Mouse (Mus musculus): ENCODE data around the gene Syn1. TPM values are rescaled to one million over a fixed set of nuclear protein-coding genes. Genes with fewer than 3 reads are reported as not detected.

The Syn1 gene
- polyA plus RNA-seq, 1 experiment from 2014 or later = 0.16 TPM

Small RNA genes within 50 kb of the gene (microRNA-seq; reads per million reads assigned to microRNA genes)
- gene Gm24824 (not detected), gene Mir5617 (not detected)

Other genes starting within 250 kb of the Syn1 start
- gene Cdk16, start 233.1 kb downstream of the Syn1 start, polyA plus RNA-seq (2014; fragmentation: Nextera tagmentation; extraction: Ambion mirVana) = 97.3 and 106 TPM in 2 replicates
- gene Usp11, start 217.1 kb downstream of the Syn1 start, polyA plus RNA-seq (2014; fragmentation: Nextera tagmentation; extraction: Ambion mirVana) = 49.6 and 51.0 TPM in 2 replicates
- gene Araf, start 123.2 kb downstream of the Syn1 start, polyA plus RNA-seq (2014; fragmentation: Nextera tagmentation; extraction: Ambion mirVana) = 69.8 and 75.0 TPM in 2 replicates
- gene Timp1, start 50.8 kb downstream of the Syn1 start, polyA plus RNA-seq (2014; fragmentation: Nextera tagmentation; extraction: Ambion mirVana) = 12.9 and 13.1 TPM in 2 replicates
- gene Cfp, start 10.6 kb upstream of the Syn1 start, polyA plus RNA-seq (2014; fragmentation: Nextera tagmentation; extraction: Ambion mirVana) = 3.1 and 3.8 TPM in 2 replicates
- 9.4 and 9.8 TPM in 2 replicates for gene Elk1, start 29.6 kb upstream of the Syn1 start, polyA plus RNA-seq (2014; fragmentation: Nextera tagmentation; extraction: Ambion mirVana)
- gene Uxt, start 41.0 kb upstream of the Syn1 start, polyA plus RNA-seq (2014; fragmentation: Nextera tagmentation; extraction: Ambion mirVana) = 53.2 and 56.2 TPM in 2 replicates
- gene Zfp182, start 141.3 kb upstream of the Syn1 start, polyA plus RNA-seq (2014; fragmentation: Nextera tagmentation; extraction: Ambion mirVana) = 5.5 and 5.9 TPM in 2 replicates
- gene Spaca5, start 147.4 kb upstream of the Syn1 start, polyA plus RNA-seq (2014; fragmentation: Nextera tagmentation; extraction: Ambion mirVana) = not detected in 2 replicates
- 1.1 and 1.6 TPM in 2 replicates for gene Zfp300, start 168.5 kb upstream of the Syn1 start, polyA plus RNA-seq (2014; fragmentation: Nextera tagmentation; extraction: Ambion mirVana)
- not detected in 2 replicates for gene Ssxa1, start 194.8 kb upstream of the Syn1 start, polyA plus RNA-seq (2014; fragmentation: Nextera tagmentation; extraction: Ambion mirVana)

Measured in limb, embryonic 11.5 days (tissue).